Mouse (Mus musculus): ENCODE measurements around the gene Ddit4. TPM values are rescaled to one million over a fixed set of nuclear protein-coding genes. Genes with fewer than 3 reads are reported as not detected.

The Ddit4 gene
- polyA plus RNA-seq, 1 experiment, result 266 TPM

DNA sequence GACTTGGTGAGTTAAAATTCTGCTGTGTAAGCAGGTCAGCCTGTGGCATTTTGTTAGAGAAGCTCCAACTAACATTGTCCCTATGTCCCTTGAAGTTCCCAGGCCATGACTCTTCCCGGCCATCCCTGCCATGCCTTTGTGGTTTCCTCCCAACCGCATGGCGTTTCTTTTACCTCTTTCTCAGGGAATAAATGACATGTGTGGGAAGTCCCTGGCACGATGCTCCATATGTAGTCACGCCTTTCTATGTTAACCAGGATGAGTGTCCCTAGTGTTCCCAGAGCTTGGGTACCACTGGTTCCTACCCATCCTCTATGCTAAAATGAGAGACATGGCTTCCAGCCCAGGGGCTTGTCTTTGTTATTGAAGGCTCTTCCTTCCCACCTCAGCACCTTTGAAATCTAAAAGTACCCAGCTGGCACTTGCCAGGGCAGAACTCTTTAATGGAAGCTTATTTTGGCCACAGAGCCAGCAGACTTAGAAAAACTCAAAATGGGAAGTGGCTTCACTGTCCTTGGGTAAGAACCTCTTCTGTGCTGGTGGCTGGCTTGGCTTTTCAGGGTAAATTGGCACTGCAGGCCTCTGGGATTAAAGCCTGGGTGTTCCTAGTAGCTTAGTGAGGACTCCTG is 26.2 kb upstream of the Ddit4 start:
- peak overlapping the region; percentile 51 for H3K4me2 ChIP-seq (ENCODE audit: low read depth)

DNA sequence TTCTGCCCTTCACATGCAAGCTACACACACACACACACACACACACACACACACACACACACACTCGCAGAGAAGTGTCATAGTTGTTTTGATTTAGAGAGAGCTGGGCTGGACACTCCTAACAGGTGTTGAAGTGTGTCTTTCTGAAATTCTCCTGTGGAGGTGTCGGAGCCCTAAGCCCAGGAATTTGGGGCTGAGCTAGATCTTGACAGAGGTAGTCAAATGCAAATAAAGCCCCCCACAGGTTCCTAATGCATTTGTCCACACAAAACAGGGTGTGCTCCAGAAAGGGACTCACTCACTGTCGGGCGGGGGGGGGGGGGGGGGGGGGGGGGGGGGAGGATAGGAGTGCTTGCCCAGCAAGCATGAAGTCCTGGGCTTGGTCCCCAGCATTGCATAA is 25.5 kb upstream of the Ddit4 start:
- TF ChIP-seq TCF12 (IDR thresholded peaks at IDR 0.05; ENCODE audit: insufficient read depth, poor library complexity, severe bottlenecking), result no peak
- TF ChIP-seq E2F4 (IDR thresholded peaks at IDR 0.05; ENCODE audit: insufficient read depth), result no peak
- no peak for TF ChIP-seq TCF3 (IDR thresholded peaks at IDR 0.05; ENCODE audit: insufficient read length, low read depth)
- TF ChIP-seq USF1 (IDR thresholded peaks at IDR 0.05; ENCODE audit: low read depth), result no peak
- TF ChIP-seq REST (IDR thresholded peaks at IDR 0.05; ENCODE audit: insufficient read depth, insufficient read length), result no peak
- H3K79me2 ChIP-seq (ENCODE audit: control insufficient read depth, insufficient read depth), result no peaks in the 10 kb centered on the region
- no peak overlapping the region for H3ac ChIP-seq (ENCODE audit: control insufficient read depth, insufficient read length)
- H3K4me2 ChIP-seq (ENCODE audit: low read depth), result peak overlapping the region; percentile 51
- H3K36me3 ChIP-seq (ENCODE audit: control insufficient read depth, insufficient read depth), result no peaks in the 10 kb centered on the region
- no peaks in the 10 kb centered on the region for H3K27me3 ChIP-seq (ENCODE audit: control insufficient read depth, insufficient read depth, insufficient read length)
- no peak overlapping the region for H3K4me3 ChIP-seq

More for the DNA sequence above, 26.2 kb upstream of the Ddit4 start:
- Histone ChIP-seq H3K4me3 (no peak overlapping the region), H3K36me3 (ENCODE audit: control insufficient read depth, insufficient read depth) (no peaks in the 10 kb centered on the region), H3ac (ENCODE audit: control insufficient read depth, insufficient read length) (no peak overlapping the region), H3K27me3 (ENCODE audit: control insufficient read depth, insufficient read depth, insufficient read length) (no peaks in the 10 kb centered on the region), H3K79me2 (ENCODE audit: control insufficient read depth, insufficient read depth) (no peaks in the 10 kb centered on the region)
- TF ChIP-seq POLR2A (IDR thresholded peaks at IDR 0.05; ENCODE audit: insufficient read length, low read depth), result no peak
- TF ChIP-seq TCF3 (IDR thresholded peaks at IDR 0.05; ENCODE audit: insufficient read length, low read depth), result no peak
- no peak for TF ChIP-seq TCF12 (IDR thresholded peaks at IDR 0.05; ENCODE audit: insufficient read depth, poor library complexity, severe bottlenecking)
- no peak for TF ChIP-seq MYOD1 (IDR thresholded peaks at IDR 0.05; ENCODE audit: control insufficient read depth in 1 of 3, insufficient read length in 2 of 3, low read depth in 2 of 3)
- no peak for TF ChIP-seq REST (IDR thresholded peaks at IDR 0.05; ENCODE audit: insufficient read depth, insufficient read length)
- TF ChIP-seq MYOG (IDR thresholded peaks at IDR 0.05; ENCODE audit: control insufficient read depth in 1 of 3, insufficient read depth in 1 of 3, insufficient read length in 2 of 3, low read depth in 2 of 3), result no peak
- TF ChIP-seq E2F4 (IDR thresholded peaks at IDR 0.05; ENCODE audit: insufficient read depth), result no peak
- no peak for TF ChIP-seq MAX (IDR thresholded peaks at IDR 0.05; ENCODE audit: low read depth)
- TF ChIP-seq POLR2AphosphoS2 (IDR thresholded peaks at IDR 0.05; ENCODE audit: insufficient read length, low read depth), result no peak
- no peak for TF ChIP-seq USF1 (IDR thresholded peaks at IDR 0.05; ENCODE audit: low read depth)
- TF ChIP-seq CEBPB (IDR thresholded peaks at IDR 0.05; ENCODE audit: insufficient read depth, poor library complexity, severe bottlenecking), result no peak
- TF ChIP-seq SRF (IDR thresholded peaks at IDR 0.05; ENCODE audit: control insufficient read depth, insufficient read length, low read depth), result no peak

DNA sequence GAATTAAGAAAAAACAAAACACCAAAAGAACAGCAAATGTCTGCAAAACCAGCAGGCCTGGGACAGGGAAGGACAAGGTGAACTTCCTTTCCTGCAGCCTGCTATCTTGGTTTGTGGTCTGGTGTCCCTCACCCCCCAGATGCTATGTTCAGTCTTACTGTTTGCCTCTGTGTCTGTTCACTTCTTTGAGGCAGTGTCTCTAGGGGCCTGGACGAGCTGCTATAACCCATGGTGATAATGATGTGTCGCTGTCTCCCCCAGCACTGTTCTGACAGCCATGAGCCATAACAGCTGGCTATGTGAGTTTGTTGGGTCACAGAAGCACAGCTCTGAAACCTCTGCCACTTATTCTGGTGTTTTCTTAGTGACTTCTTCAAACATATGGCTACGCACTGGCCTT is 23.2 kb upstream of the Ddit4 start:
- H3K4me2 ChIP-seq (ENCODE audit: low read depth), result no peak overlapping the region
- no peaks in the 10 kb centered on the region for H3K27me3 ChIP-seq (ENCODE audit: control insufficient read depth, insufficient read depth, insufficient read length)

DNA sequence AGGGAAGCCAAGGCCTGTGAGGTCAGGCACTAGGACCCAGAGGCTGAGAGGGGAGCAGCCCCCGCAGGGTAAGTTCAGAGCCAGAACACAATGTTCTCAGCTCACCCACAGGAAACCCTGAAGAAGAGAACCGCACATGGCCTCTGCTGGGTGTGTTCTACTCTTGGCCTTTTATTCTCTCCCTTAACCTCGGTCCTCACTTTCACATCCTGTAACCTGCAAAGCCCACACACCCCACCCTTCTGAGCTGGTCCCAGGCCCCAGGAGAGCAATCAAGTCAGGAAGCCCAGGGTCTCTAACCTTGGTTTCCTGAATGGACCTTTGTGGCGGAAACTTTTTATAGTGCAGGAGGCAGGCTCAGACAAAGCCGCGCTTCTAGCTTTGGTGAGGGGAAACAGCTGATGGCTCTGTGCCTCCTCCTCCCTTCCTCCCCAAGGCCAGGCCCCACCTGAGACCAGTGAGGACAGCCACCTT is 22.6 kb upstream of the Ddit4 start:
- Histone ChIP-seq H3K36me3 (ENCODE audit: control insufficient read depth, insufficient read depth) (no peaks in the 10 kb centered on the region), H3K4me2 (ENCODE audit: low read depth) (no peak overlapping the region), H3K79me2 (ENCODE audit: control insufficient read depth, insufficient read depth) (no peaks in the 10 kb centered on the region), H3K4me3 (no peak overlapping the region), H3ac (ENCODE audit: control insufficient read depth, insufficient read length) (no peak overlapping the region), H3K27me3 (ENCODE audit: control insufficient read depth, insufficient read depth, insufficient read length) (no peaks in the 10 kb centered on the region)
- TF ChIP-seq MYOD1 (IDR thresholded peaks at IDR 0.05; ENCODE audit: control insufficient read depth in 1 of 3, insufficient read length in 2 of 3, low read depth in 2 of 3) (no peak), REST (IDR thresholded peaks at IDR 0.05; ENCODE audit: insufficient read depth, insufficient read length) (no peak), POLR2AphosphoS2 (IDR thresholded peaks at IDR 0.05; ENCODE audit: insufficient read length, low read depth) (no peak), POLR2A (IDR thresholded peaks at IDR 0.05; ENCODE audit: insufficient read length, low read depth) (no peak), TCF3 (IDR thresholded peaks at IDR 0.05; ENCODE audit: insufficient read length, low read depth) (no peak), MAX (IDR thresholded peaks at IDR 0.05; ENCODE audit: low read depth) (no peak), USF1 (IDR thresholded peaks at IDR 0.05; ENCODE audit: low read depth) (no peak), TCF12 (IDR thresholded peaks at IDR 0.05; ENCODE audit: insufficient read depth, poor library complexity, severe bottlenecking) (no peak), CEBPB (IDR thresholded peaks at IDR 0.05; ENCODE audit: insufficient read depth, poor library complexity, severe bottlenecking) (no peak), MYOG (IDR thresholded peaks at IDR 0.05; ENCODE audit: control insufficient read depth in 1 of 3, insufficient read depth in 1 of 3, insufficient read length in 2 of 3, low read depth in 2 of 3) (no peak), E2F4 (IDR thresholded peaks at IDR 0.05; ENCODE audit: insufficient read depth) (no peak), SRF (IDR thresholded peaks at IDR 0.05; ENCODE audit: control insufficient read depth, insufficient read length, low read depth) (no peak)

More for the DNA sequence above, 23.2 kb upstream of the Ddit4 start:
- TF ChIP-seq MYOD1 (IDR thresholded peaks at IDR 0.05; ENCODE audit: control insufficient read depth in 1 of 3, insufficient read length in 2 of 3, low read depth in 2 of 3) (no peak), POLR2A (IDR thresholded peaks at IDR 0.05; ENCODE audit: insufficient read length, low read depth) (no peak), MYOG (IDR thresholded peaks at IDR 0.05; ENCODE audit: control insufficient read depth in 1 of 3, insufficient read depth in 1 of 3, insufficient read length in 2 of 3, low read depth in 2 of 3) (no peak), TCF12 (IDR thresholded peaks at IDR 0.05; ENCODE audit: insufficient read depth, poor library complexity, severe bottlenecking) (no peak), USF1 (IDR thresholded peaks at IDR 0.05; ENCODE audit: low read depth) (no peak), TCF3 (IDR thresholded peaks at IDR 0.05; ENCODE audit: insufficient read length, low read depth) (no peak), SRF (IDR thresholded peaks at IDR 0.05; ENCODE audit: control insufficient read depth, insufficient read length, low read depth) (no peak), CEBPB (IDR thresholded peaks at IDR 0.05; ENCODE audit: insufficient read depth, poor library complexity, severe bottlenecking) (no peak), REST (IDR thresholded peaks at IDR 0.05; ENCODE audit: insufficient read depth, insufficient read length) (no peak), MAX (IDR thresholded peaks at IDR 0.05; ENCODE audit: low read depth) (no peak), E2F4 (IDR thresholded peaks at IDR 0.05; ENCODE audit: insufficient read depth) (no peak), POLR2AphosphoS2 (IDR thresholded peaks at IDR 0.05; ENCODE audit: insufficient read length, low read depth) (no peak)
- no peaks in the 10 kb centered on the region for H3K36me3 ChIP-seq (ENCODE audit: control insufficient read depth, insufficient read depth)
- no peak overlapping the region for H3ac ChIP-seq (ENCODE audit: control insufficient read depth, insufficient read length)
- no peak overlapping the region for H3K4me3 ChIP-seq
- no peaks in the 10 kb centered on the region for H3K79me2 ChIP-seq (ENCODE audit: control insufficient read depth, insufficient read depth)
